Mouse (Mus musculus) megakaryocyte, embryonic 14.5 days (primary cell): ENCODE measurements around the gene Rhbdd1.

Experiments
- FLI1 ChIP-seq: IDR thresholded peaks from 2 replicates; pipeline ENCODE4 v1.6.1; 2012; ENCODE audit warnings: low read length, inconsistent platforms, mixed read lengths
- GATA1 ChIP-seq: IDR thresholded peaks from 3 replicates; pipeline ENCODE4 v1.6.1; 2012; ENCODE audit warnings: mixed read lengths, low read length, inconsistent platforms, borderline replicate concordance

DNA sequence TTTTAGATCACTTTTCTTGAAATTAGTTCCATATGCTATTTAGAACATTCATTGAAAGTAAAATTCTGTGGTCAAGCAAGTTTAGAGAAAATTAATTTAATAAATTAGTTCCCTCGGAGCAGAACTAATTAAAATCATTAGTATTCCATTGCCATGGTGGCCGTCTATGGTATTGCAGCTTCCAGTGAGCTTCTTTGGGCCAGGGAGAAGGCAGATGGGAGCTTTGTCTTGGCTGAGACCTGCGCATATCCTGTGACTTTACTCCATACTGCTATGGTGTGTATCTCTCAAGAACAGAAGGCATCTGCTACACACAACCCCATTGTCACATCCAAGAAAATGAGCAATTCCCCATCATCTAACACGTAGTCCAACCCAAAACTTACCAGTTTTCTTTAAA is 65.7 kb downstream of the Rhbdd1 start:
- TF ChIP-seq GATA1: no peak
- TF ChIP-seq FLI1: no peak
